Mouse (Mus musculus) C2C12 (cell line): ENCODE data around the gene Diaph3.

Experiments used
- CEBPB ChIP-seq: IDR thresholded peaks from one replicate; pipeline ENCODE4 v1.6.1; 2011; ENCODE audit warnings: low read depth, mild to moderate bottlenecking, control low read depth, moderate library complexity
- CTCF ChIP-seq: IDR thresholded peaks from one replicate; pipeline ENCODE4 v1.5.1; 2011; ENCODE audit not compliant: control insufficient read depth, insufficient read depth, insufficient read length
- FOSL1 ChIP-seq: IDR thresholded peaks from one replicate; pipeline ENCODE4 v1.8.0; 2011; ENCODE audit warnings: mild to moderate bottlenecking, low read length; ENCODE audit not compliant: poor library complexity, insufficient read depth, severe bottlenecking
- MAX ChIP-seq: IDR thresholded peaks from one replicate; pipeline ENCODE4 v1.6.1; 2011; ENCODE audit warnings: mild to moderate bottlenecking, control low read depth
- MYOD1 ChIP-seq: IDR thresholded peaks from one replicate; pipeline ENCODE4 v1.6.1; 2011; ENCODE audit warnings: low read depth; ENCODE audit not compliant: control insufficient read depth, insufficient read length
- MYOG ChIP-seq: IDR thresholded peaks from one replicate; pipeline ENCODE4 v1.6.1; 2011; ENCODE audit not compliant: control insufficient read depth, insufficient read length; ENCODE audit errors: extremely low read depth
- USF1 ChIP-seq: IDR thresholded peaks from one replicate; pipeline ENCODE4 v1.6.1; 2011; ENCODE audit warnings: low read depth, mild to moderate bottlenecking, control low read depth, moderate library complexity

GRCm38 (mm10) chr14:87075021-87075531, 66.0 kb downstream of the Diaph3 start:
- TF ChIP-seq CTCF = no peak
- TF ChIP-seq FOSL1 = no peak
- TF ChIP-seq MAX = no peak
- TF ChIP-seq USF1 = no peak
- no peak for TF ChIP-seq MYOD1
- TF ChIP-seq MYOG = no peak
- TF ChIP-seq CEBPB = no peak
